8 mouse cellular contexts compared by ENCODE assay signal in the genomic region with DNA sequence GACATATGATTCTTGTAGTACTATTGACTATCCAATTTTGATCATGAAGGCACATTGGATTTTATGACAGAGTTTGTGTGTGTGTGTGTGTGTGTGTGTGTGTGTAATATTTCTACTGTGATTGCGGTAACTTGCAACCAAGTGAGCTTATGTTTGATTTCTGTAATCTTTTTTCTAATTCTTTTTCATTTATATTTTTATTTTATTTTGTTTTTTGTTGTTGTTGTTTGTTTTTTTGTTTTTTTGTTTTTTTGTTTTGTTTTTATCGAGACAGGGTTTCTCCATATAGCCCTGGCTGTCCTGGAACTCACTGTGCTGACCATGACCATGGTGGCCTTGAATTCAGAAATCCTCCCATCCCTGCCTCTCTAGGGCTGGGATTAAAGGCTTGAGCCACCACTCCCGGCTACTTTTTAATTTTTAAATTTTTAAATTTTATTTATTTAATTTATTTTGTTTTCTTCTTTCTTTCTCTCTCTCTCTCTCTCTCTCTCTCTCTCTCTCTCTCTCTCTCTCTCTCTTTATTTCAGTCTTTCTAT.
A peak's percentile ranks its signal among the peaks of the same experiment; 100 is the strongest.
DNase-seq lines count a peak whose midpoint lies in the region; ATAC-seq and TF ChIP-seq lines count a peak whose summit lies in the region.
"Not testable (repeated sequence)": the region's sequence is repeated elsewhere in the genome, so short reads cannot be mapped to it uniquely, and the experiment has no call there.

No protein-coding gene starts in this region.

- TF ChIP-seq RAD21 in CH12.LX (IDR thresholded peaks at IDR 0.05; ENCODE audit: low read depth, low read length), result not testable (repeated sequence)

- not testable (repeated sequence) for H3K4me2 ChIP-seq in CH12.LX (ENCODE audit: insufficient read depth, low read depth, poor library complexity, severe bottlenecking); forebrain, postnatal 0 days (ENCODE audit: low read depth); hindbrain, embryonic 11.5 days (replicated peaks; ENCODE audit: low read depth, low read length); liver, embryonic 16.5 days (ENCODE audit: low read depth, low read length)

- H3K4me1 ChIP-seq in CH12.LX (ENCODE audit: control insufficient read depth in 1 of 2, insufficient read depth in 2 of 2); forebrain, postnatal 0 days (ENCODE audit: insufficient read depth); hindbrain, embryonic 11.5 days (replicated peaks; ENCODE audit: control insufficient read depth, insufficient read depth, low read length); liver, embryonic 16.5 days (ENCODE audit: control insufficient read depth, low read depth, low read length): not testable (repeated sequence)

- not testable (repeated sequence) for H3K4me3 ChIP-seq in CH12.LX (replicated peaks in 1 of 3; ENCODE audit: low read depth in 2 of 3, low read length in 2 of 3, poor library complexity in 1 of 3); forebrain, postnatal 0 days (ENCODE audit: low read depth, low read length); hindbrain, embryonic 11.5 days (ENCODE audit: low read depth, low read length); liver, embryonic 16.5 days (ENCODE audit: low read depth, low read length)

- DNase-seq in CH12.LX (ENCODE audit: extremely low read depth), result peak; percentile 13
- peak; percentile 64 to 73 for DNase-seq in cerebellum, postnatal 10 days
- not testable (repeated sequence) for DNase-seq in forebrain, postnatal 0 days; hindbrain, embryonic 11.5 days (ENCODE audit: low spot score)
- peak; percentile 70 to 82 for DNase-seq in kidney, postnatal 25 days
- peak; percentile 89 for DNase-seq in testis, postnatal 10 days (ENCODE audit: low spot score)

- TF ChIP-seq CTCF in CH12.LX (conservative IDR thresholded peaks at IDR 0.05 in 1 of 2, IDR thresholded peaks at IDR 0.05 in 1 of 2; ENCODE audit: low read depth in 2 of 2, low read length in 2 of 2); forebrain, postnatal 0 days (IDR thresholded peaks at IDR 0.05; ENCODE audit: low read depth): not testable (repeated sequence)

- 80% methylated on average over 3 of the region's 3 CpGs for WGBS in forebrain, postnatal 0 days
- WGBS in hindbrain, embryonic 11.5 days, result 86% methylated on average over 3 of the region's 3 CpGs
- 62% methylated on average over 3 of the region's 3 CpGs for whole genome bisulfite sequencing in liver, embryonic 16.5 days (ENCODE audit: insufficient replicate concordance)

- TF ChIP-seq EP300 in CH12.LX (IDR thresholded peaks at IDR 0.05; ENCODE audit: low read length), result not testable (repeated sequence)

- H3K9ac ChIP-seq in CH12.LX (ENCODE audit: insufficient read depth, low read depth); forebrain, postnatal 0 days; hindbrain, embryonic 11.5 days (ENCODE audit: low read depth, low read length); liver, embryonic 16.5 days (ENCODE audit: low read depth, low read length): not testable (repeated sequence)

- not testable (repeated sequence) for H3K36me3 ChIP-seq in CH12.LX (replicated peaks in 1 of 2; ENCODE audit: control insufficient read depth in 1 of 2, insufficient read depth in 1 of 2, low read length in 1 of 2); forebrain, postnatal 0 days (ENCODE audit: insufficient read depth); hindbrain, embryonic 11.5 days (ENCODE audit: control insufficient read depth, insufficient read depth, low read length); liver, embryonic 16.5 days (ENCODE audit: control insufficient read depth, insufficient read depth)

- H3K27ac ChIP-seq in CH12.LX (ENCODE audit: insufficient read depth, low read depth); forebrain, postnatal 0 days (ENCODE audit: low read depth, low read length); hindbrain, embryonic 11.5 days (ENCODE audit: low read depth, low read length); liver, embryonic 16.5 days (ENCODE audit: low read length): not testable (repeated sequence)

- not testable (repeated sequence) for H3K79me2 ChIP-seq in CH12.LX (replicated peaks; ENCODE audit: control insufficient read depth, extremely low read depth, insufficient read depth, poor library complexity, severe bottlenecking)

- dilution Hi-C loops in CH12.LX (cut with MboI; ENCODE audit: extremely low pct_ligation_motif_present, extremely low pct_unique_long_range_greater_than_20kb, low sequenced_read_pairs), result not testable (repeated sequence)

- in situ Hi-C loops in CH12.LX (cut with MboI; ENCODE audit: low pct_ligation_motif_present, low pct_unique_long_range_greater_than_20kb, low sequenced_read_pairs), result not testable (repeated sequence)

- H3K27me3 ChIP-seq in CH12.LX (replicated peaks); forebrain, postnatal 0 days (ENCODE audit: insufficient read depth, low read length); hindbrain, embryonic 11.5 days (ENCODE audit: control insufficient read depth, insufficient read depth, low read length); liver, embryonic 16.5 days (ENCODE audit: control insufficient read depth, insufficient read depth, low read depth, low read length): not testable (repeated sequence)

- peak; percentile 48; the same call in 1 of the 2 replicates for ATAC-seq in forebrain, postnatal 0 days
- peak; percentile 90 for ATAC-seq in hindbrain, embryonic 11.5 days (ENCODE audit: low FRiP score)
- ATAC-seq in liver, embryonic 16.5 days (ENCODE audit: low read depth), result peak; percentile 50; the same call in 1 of the 2 replicates
- peak; percentile 79; the same call in 1 of the 2 replicates for ATAC-seq in monocyte, adult 5-6 weeks (replicated peaks; ENCODE audit: insufficient number of reproducible peaks, low FRiP score, low TSS enrichment, poor library complexity, severe bottlenecking)

- not testable (repeated sequence) for H3K9me3 ChIP-seq in CH12.LX (replicated peaks; ENCODE audit: low read length); forebrain, postnatal 0 days (ENCODE audit: low read length); hindbrain, embryonic 11.5 days (ENCODE audit: control insufficient read depth, low read length); liver, embryonic 16.5 days (replicated peaks; ENCODE audit: control insufficient read depth, low read length)

- TF ChIP-seq POLR2A in CH12.LX (IDR thresholded peaks at IDR 0.05; ENCODE audit: low read depth, low read length), result not testable (repeated sequence)
